ENCODE assay signal across 9 mouse cellular contexts in genomic region chr2:85136089-85136488, GRCm38 (mm10). TPM values are rescaled to one million over a fixed set of nuclear protein-coding genes. Genes with fewer than 3 reads are reported as not detected.
A peak's percentile ranks its signal among the peaks of the same experiment; 100 is the strongest.
DNase-seq lines count a peak whose midpoint lies in the region; ATAC-seq lines count a peak whose summit lies in the region.
"Had no signal": no experiment of that assay in that cellular context is flagged by ENCODE, and none has a peak within 500 bp of the region (broad histone marks: within the 10 kb centered on the region; RNA-seq: fewer than 3 reads in every experiment).

TSS of gene Aplnr (plus strand) at chr2:85136225.

- no peak within 1 kb of the TSS for H3K4me2 ChIP-seq in heart, embryonic 12.5 days
- H3K4me2 ChIP-seq in forebrain, embryonic 15.5 days (replicated peaks) = no peak within 1 kb of the TSS
- H3K4me2 ChIP-seq in intestine, embryonic 14.5 days (ENCODE audit: low read length) = no peak within 1 kb of the TSS

- WGBS in heart, embryonic 12.5 days = 22% methylated on average over 4 of the region's 4 CpGs
- WGBS in forebrain, embryonic 15.5 days = 3% methylated on average over 4 of the region's 4 CpGs
- WGBS in intestine, embryonic 14.5 days = 5% methylated on average over 4 of the region's 4 CpGs

- H3K36me3 ChIP-seq in heart, embryonic 12.5 days = no peaks in the 10 kb centered on the region
- no peaks in the 10 kb centered on the region for H3K36me3 ChIP-seq in forebrain, embryonic 15.5 days
- no peaks in the 10 kb centered on the region for H3K36me3 ChIP-seq in intestine, embryonic 14.5 days (ENCODE audit: control insufficient read depth, insufficient read depth, low read length)

- no peak for ATAC-seq in heart, embryonic 12.5 days (ENCODE audit: insufficient number of reproducible peaks, low FRiP score)
- ATAC-seq in forebrain, embryonic 15.5 days (replicated peaks) = no peak
- ATAC-seq in intestine, embryonic 14.5 days (replicated peaks; ENCODE audit: low FRiP score, low TSS enrichment, low read depth) = peak; percentile 36; the same call in 1 of the 2 replicates
- ATAC-seq in erythroblast, adult 5-6 weeks (replicated peaks; ENCODE audit: low FRiP score, poor library complexity, severe bottlenecking) = no peak

- H3K9me3 ChIP-seq in heart, embryonic 12.5 days (replicated peaks) = no peaks in the 10 kb centered on the region
- no peaks in the 10 kb centered on the region for H3K9me3 ChIP-seq in forebrain, embryonic 15.5 days
- H3K9me3 ChIP-seq in intestine, embryonic 14.5 days (ENCODE audit: control insufficient read depth, low read length) = no peaks in the 10 kb centered on the region

- H3K9ac ChIP-seq in heart, embryonic 12.5 days = no peak within 1 kb of the TSS
- no peak within 1 kb of the TSS for H3K9ac ChIP-seq in forebrain, embryonic 15.5 days (replicated peaks)
- no peak within 1 kb of the TSS for H3K9ac ChIP-seq in intestine, embryonic 14.5 days (ENCODE audit: low read length)

- no peak within 1 kb of the TSS for H3K4me3 ChIP-seq in heart, embryonic 12.5 days
- H3K4me3 ChIP-seq in forebrain, embryonic 15.5 days = no peak within 1 kb of the TSS
- peak within 1 kb of the TSS; percentile 16; the same call in 1 of the 2 replicates for H3K4me3 ChIP-seq in intestine, embryonic 14.5 days (ENCODE audit: low read depth, low read length)

- peaks cover 37% of the 10 kb centered on the region for H3K4me1 ChIP-seq in heart, embryonic 12.5 days (replicated peaks)
- no peaks in the 10 kb centered on the region for H3K4me1 ChIP-seq in forebrain, embryonic 15.5 days
- peaks cover 2% of the 10 kb centered on the region; the same call in 1 of the 2 replicates for H3K4me1 ChIP-seq in intestine, embryonic 14.5 days (replicated peaks; ENCODE audit: control insufficient read depth, insufficient read depth, low read length)

- peak; percentile 98 for DNase-seq in heart, adult 11 months
- peak; percentile 43 for DNase-seq in intestine, embryonic 14.5 days (ENCODE audit: low spot score)
- DNase-seq in lung, postnatal 14 days = peak; percentile 60
- no peak for DNase-seq in cerebellum, adult 18-20 months
- DNase-seq in T-cell, adult 2 months (ENCODE audit: low spot score) = no peak

- H3K27me3 ChIP-seq in heart, embryonic 12.5 days (replicated peaks) = peaks cover 10% of the 10 kb centered on the region; the same call in 1 of the 2 replicates
- no peaks in the 10 kb centered on the region for H3K27me3 ChIP-seq in forebrain, embryonic 15.5 days
- no peaks in the 10 kb centered on the region for H3K27me3 ChIP-seq in intestine, embryonic 14.5 days (replicated peaks; ENCODE audit: control insufficient read depth, insufficient read depth, low read length)

- no peak within 1 kb of the TSS for H3K27ac ChIP-seq in heart, embryonic 12.5 days (ENCODE audit: poor library complexity, severe bottlenecking)
- no peak within 1 kb of the TSS for H3K27ac ChIP-seq in forebrain, embryonic 15.5 days (replicated peaks)
- H3K27ac ChIP-seq in intestine, embryonic 14.5 days (ENCODE audit: low read depth) = no peak within 1 kb of the TSS

RNA-seq across cellular contexts. Expression of gene Aplnr, which starts in this region (rescaled TPM):
- polyA plus RNA-seq in heart, embryonic 12.5 days (2016; fragmentation: Nextera tagmentation; extraction: Ambion mirVana) = 8.5 and 8.6 TPM in 2 replicates
- 19.3 and 19.7 TPM in 2 replicates for polyA plus RNA-seq in forebrain, embryonic 15.5 days (2015; fragmentation: Nextera tagmentation; extraction: Ambion mirVana)
- polyA plus RNA-seq in intestine, embryonic 14.5 days (2014; fragmentation: Nextera tagmentation; extraction: Ambion mirVana) = 53.6 and 54.3 TPM in 2 replicates
- 0.63 TPM in 1 of 2 replicates, not detected in the other for total RNA-seq in erythroblast, adult 5-6 weeks (2015; ENCODE audit: low replicate concordance)
- total RNA-seq in erythroblast, adult 5-6 weeks (2017; ENCODE audit: low replicate concordance) = 0.34 and 0.70 TPM in 2 replicates
- total RNA-seq: CH12.LX had no signal

Comparison
In these comparisons a context has a peak if more than half of its experiments do, and no peak if none do; other contexts are left out.
1. DNase-seq: peak in heart, adult 11 months (single experiment), intestine, embryonic 14.5 days (single experiment) and lung, postnatal 14 days (single experiment); none in cerebellum, adult 18-20 months (0 of 2) and T-cell, adult 2 months (single experiment).